Mouse (Mus musculus): Measurements from ENCODE around the gene Lrrc36. TPM values are rescaled to one million over a fixed set of nuclear protein-coding genes. Genes with fewer than 3 reads are reported as not detected.

Lrrc36 gene
- 0.61 and 1.5 TPM in 2 replicates for total RNA-seq (2014; fragmentation: Nextera tagmentation)
- 0.46 TPM in 1 of 2 replicates, not detected in the other for total RNA-seq (2017)

DNA sequence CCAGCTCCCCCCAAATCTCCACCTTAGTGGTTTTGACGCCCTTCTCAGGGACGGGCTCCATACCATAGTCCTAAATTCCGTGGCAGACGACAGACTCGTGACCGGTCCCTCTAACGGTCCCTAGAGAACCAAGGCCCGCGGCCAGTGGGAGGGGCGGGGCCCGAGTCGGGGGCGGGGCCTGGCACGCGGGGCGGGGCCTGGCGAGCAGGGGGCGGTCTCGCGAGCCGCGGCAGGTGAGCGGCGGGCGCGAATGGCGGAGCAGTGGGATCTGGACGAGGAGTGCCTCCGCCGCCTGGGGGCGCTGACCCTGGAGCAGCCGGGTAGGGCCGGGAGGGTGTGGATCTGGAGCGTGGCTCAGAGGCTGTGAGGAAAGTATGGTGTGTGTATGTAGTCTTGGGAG, at the start of gene Lrrc36, which contains the start of gene Kctd19:
Lrrc36 (plus strand) TSS at position 181 of the 400 bp plus-strand sequence.
Kctd19 (minus strand) TSS at position 112 of the 400 bp plus-strand sequence.
- ATAC-seq (replicated peaks; ENCODE audit: low FRiP score, low TSS enrichment, poor library complexity, severe bottlenecking): peak; percentile 98

DNA sequence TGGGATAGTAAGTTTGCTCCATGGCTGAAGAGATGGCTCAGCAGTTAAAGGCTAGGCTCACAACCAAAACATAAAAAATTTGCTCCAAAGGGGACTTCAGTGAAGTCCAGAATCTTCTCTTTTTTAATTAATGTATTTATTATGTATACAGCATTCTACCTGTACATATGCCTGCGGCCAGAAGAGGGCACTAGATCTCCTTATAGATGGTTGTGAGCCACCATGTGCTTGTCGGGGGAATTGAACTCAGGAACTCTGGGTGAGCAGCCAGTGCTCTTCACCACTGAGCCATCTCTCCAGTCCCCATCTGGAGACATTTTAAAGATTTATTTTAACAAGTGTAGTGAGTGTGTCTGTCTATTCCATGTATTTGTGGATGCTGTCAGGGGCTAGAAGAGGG, 46.3 kb upstream of the Lrrc36 start:
- ATAC-seq (replicated peaks; ENCODE audit: low FRiP score, low TSS enrichment, poor library complexity, severe bottlenecking): peak; percentile 52; the same call in 1 of the 2 replicates

DNA sequence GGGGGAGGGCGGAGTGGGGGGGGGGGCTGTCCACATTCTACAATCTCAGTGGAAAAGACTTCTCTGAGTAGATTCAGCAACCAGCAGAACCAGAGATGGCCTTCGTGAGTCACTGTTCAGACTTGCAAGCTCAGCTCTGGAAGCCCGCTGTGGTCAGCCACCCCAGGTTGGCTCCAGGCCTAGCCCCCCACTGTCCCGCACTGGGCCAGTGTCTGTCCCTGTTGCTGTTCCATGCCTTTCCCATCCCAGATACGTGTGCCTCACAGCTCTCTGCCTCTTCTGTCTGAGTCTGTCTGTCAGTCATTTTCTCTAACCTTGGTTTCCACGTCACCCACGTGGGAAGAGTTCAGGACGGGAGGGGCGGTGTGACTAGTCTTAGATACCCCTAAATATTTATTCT, 40.9 kb upstream of the Lrrc36 start:
- no peak for ATAC-seq (replicated peaks; ENCODE audit: low FRiP score, low TSS enrichment, poor library complexity, severe bottlenecking)

DNA sequence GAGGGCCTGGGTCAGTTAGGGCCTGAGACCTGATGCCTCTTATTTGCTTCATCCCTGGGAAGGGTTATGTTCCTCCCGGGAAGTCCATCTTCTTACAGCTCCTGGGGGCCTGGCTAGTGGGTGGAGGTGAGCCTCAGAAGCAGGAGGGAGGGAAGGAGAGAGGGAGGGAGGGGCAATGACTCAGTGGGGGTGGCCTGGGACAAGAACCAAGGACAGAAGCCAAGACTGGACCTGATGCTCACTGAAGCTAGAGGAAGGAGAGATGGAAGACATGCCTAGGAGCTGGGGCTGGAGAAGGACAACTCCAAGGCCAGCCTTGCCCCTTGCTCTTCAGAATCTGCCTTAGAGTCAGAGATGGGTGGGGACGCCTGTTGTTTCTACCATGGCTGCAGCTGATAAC, 40.3 kb upstream of the Lrrc36 start, which contains the start of gene Plekhg4:
Plekhg4 (plus strand) TSS at position 243 of the 400 bp plus-strand sequence.
- ATAC-seq (replicated peaks; ENCODE audit: low FRiP score, low TSS enrichment, poor library complexity, severe bottlenecking): no peak

DNA sequence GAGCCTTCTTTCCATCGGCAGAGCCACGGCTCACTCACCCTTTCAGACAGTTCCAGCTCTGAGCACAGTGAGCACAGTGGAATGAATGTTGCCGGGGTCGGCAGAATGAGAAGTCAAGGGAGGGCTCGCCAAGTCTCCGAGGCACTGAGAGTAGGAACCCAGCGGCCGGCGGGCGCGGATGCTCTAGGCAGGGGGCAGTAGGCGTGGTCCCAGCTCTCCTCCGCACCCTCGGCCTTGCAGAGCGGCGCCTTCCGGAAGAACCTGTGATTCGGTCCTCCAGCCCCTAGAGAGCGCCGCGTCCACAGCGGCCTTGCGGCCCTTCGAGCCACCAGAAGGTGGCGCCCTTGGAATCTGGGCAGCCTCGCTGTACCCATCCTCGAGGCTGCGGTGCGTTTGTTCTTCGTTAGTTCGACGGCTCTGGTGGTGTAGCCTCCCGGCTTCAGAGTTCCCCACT, 38.8 kb upstream of the Lrrc36 start:
- ATAC-seq (replicated peaks; ENCODE audit: low FRiP score, low TSS enrichment, poor library complexity, severe bottlenecking): peak; percentile 74

DNA sequence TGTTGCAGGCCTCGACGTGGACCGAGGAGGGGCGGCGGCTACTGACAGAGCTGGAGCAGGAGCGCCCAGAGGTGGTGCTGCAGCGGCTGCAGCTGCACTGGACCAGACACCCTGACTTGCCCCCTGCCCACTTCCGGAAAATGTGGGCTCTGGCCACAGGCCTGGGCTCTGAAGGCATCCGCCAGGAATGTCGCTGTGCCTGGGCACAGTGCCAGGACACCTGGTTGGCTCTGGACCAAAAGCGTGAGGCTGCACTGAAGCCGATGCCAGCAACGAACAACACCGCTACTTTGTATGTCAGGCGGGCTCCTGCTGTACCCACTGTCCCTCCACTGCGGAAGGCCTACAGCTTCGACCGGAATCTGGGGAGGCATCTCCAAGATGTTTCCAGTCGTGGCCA, 34.7 kb upstream of the Lrrc36 start:
- no peak for ATAC-seq (replicated peaks; ENCODE audit: low FRiP score, low TSS enrichment, poor library complexity, severe bottlenecking)

DNA sequence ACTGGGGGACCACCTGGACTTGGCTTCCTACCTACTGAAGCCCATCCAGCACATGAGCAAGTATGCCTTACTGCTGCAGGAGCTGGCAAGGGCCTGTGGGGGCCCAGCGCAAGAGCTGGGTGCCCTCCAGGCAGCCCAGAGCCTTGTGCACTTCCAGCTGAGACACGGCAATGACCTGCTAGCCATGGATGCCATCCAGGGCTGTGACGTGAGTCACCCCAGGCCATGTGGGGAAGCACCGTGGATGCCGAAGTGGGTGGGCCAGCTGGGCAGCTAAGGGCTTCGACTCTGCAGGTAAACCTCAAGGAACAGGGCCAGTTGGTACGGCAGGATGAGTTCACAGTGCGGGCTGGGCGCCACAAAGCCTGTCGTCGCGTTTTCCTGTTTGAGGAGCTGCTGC, 33.1 kb upstream of the Lrrc36 start:
- ATAC-seq (replicated peaks; ENCODE audit: low FRiP score, low TSS enrichment, poor library complexity, severe bottlenecking): no peak

DNA sequence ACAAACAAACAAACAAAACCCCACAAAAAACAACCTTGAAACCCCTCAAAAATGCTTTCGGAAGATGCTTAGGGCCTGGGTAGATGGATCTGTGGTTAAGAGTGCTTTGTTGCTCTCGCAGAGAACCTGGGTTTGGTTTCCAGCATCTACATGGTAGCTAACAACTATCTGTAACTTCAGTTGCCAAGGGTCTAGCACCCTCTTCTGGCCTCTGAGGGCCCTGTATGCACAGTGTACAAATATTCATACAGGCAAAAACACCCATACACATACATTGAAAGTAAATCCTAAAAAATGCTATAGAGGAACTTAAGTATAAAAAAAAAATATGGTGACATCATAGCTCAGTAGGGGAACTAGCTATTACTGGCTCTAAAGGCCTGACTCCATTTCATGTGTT, 29.3 kb upstream of the Lrrc36 start:
- no peak for ATAC-seq (replicated peaks; ENCODE audit: low FRiP score, low TSS enrichment, poor library complexity, severe bottlenecking)

DNA sequence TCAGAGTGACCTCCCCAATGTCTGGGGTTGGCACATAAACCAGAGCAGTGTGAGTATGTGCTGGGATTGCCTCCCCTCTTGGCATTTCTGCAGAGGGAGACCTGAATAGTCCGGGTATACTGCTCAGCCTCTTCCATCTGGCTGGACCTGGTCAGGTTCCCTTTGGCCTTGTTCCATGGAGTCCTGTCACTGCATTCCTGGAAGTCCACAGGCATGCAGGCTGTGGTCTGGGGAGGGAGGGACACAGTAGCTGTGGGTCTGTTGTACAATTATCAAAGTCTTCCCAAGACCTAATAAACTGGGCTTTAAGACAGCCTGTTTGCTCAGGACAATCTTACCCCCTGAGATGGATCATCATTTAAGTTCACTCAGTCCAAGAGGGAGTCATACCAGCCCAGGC, 26.2 kb upstream of the Lrrc36 start:
- ATAC-seq (replicated peaks; ENCODE audit: low FRiP score, low TSS enrichment, poor library complexity, severe bottlenecking): no peak

DNA sequence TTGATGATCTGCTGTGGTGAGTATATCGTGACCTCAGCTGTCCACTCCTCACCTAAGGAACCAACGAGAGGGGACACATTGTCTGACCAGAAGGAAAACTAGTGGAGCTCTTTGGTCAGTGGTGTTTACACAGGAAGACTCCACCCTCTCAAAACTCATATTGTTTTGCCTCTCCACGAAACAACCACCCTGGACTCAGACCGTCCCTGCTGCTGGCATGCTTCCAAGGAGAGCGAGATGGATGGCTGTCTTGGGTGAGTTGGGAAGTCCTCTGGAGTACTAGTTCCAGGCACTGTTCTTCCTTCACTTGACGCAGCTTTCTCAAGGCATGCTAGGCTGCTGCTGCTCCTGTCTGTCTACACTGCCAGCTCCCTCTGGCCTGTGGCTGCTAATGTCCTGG, 24.3 kb upstream of the Lrrc36 start:
- no peak for ATAC-seq (replicated peaks; ENCODE audit: low FRiP score, low TSS enrichment, poor library complexity, severe bottlenecking)

DNA sequence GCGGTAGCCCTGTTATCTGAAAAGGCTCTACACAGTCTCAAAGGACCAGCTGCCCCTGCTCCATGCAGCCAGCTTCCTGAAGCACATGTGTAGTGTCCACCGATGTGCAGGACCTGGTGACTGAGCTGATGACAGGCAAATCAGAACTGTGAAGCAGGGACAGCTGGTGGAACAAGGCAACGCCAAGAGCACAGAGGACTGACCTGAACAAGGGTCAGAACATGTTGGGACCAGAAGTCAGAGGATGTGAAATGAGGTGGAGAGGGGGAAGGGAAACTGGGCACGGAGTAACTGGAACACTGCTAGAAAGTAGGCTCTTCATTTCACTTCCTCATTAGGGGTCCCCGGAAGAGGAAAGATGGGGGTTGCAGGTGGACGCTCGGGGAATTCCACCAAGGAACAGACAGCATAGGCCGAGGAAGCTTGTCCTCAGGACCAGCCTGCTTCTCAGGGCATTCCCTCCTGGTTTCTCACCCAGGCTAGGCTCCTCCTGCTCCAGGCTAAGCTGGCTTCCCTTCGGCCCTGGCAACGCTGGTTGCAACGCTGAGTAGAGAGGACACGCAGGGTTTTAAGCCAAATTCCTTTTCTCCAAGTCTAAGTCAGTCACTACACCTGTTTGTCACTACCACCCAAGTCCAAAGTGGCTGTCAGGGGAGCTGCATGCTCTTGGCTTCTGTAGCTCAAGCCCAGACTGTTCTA, 20.1 kb upstream of the Lrrc36 start:
- ATAC-seq (replicated peaks; ENCODE audit: low FRiP score, low TSS enrichment, poor library complexity, severe bottlenecking): no peak

DNA sequence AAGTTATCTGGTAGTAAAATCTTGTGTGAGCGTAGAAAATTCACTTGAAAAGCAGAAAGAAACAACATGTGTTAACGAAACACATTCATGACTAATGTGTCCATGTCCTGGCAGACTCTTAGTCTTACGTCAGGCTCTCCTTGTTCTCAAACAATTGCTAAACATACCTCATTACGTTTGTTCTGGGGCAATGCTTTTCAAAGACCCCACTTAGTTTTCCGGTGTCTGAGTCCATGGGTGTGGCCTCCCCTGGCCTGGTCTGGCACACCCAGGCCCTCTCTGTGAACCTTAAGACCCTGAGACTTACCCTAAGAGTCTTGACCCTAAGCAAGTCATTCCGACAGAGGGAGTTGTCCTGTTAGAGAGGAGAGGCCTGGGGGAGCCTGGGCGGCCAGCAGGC, 19.5 kb upstream of the Lrrc36 start:
- no peak for ATAC-seq (replicated peaks; ENCODE audit: low FRiP score, low TSS enrichment, poor library complexity, severe bottlenecking)

DNA sequence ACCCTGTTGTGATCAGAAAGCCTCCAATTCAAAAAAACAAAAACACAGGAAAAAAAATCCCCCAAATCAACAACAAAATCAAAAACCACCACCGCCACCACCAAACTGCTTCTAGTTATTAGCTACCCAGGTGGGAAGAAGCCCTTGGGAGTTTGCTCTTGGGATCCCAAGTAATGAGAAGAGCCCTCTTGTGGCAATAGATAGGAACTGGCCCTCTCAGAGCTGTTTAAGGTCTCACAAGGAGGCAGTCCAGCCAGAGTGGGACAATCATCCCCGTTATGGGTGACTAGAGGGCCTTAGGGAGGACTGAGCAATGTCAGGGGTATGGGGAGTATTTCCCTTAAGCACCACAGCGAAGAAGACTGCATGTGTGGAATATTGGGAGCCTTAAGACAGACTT, 15.6 kb upstream of the Lrrc36 start:
- peak; percentile 76 for ATAC-seq (replicated peaks; ENCODE audit: low FRiP score, low TSS enrichment, poor library complexity, severe bottlenecking)

DNA sequence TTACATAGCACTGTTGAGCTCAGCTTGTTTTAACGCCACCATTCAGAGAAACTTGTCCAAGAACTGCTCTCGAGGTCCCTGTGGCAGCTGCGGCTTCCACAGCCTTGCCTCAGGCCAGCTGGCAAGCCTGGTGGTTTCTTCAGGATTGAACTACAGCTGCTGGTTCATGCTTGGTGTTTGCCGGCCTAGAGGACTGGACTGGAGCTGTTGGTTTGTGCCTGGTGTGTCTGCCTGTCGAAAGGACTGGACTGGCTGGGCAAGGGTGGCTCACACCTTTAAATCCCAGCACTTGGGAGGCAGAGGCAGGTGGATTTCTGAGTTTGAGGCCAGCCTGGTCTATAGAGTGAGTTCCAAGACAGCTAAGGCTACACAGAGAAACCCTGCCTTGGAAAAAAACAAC, 13.4 kb upstream of the Lrrc36 start:
- ATAC-seq (replicated peaks; ENCODE audit: low FRiP score, low TSS enrichment, poor library complexity, severe bottlenecking): no peak

DNA sequence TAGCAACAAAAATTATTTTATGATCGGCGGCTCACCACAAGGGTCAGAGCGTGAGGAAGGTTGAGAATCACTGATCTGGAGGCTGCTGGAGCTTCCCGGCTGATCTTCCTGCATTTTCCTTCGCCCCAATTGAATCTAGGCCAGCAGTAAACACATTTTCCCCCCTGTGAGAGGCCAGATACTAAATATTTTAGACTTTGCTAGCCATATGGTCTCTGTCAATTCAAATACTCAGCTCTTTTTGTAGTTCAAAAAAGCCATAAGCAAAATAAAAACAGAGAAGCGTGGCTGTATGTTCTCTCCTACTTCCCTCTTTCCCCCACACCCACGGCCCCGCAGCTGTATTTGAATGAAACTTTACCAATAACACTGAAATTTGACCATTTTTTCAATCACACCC, 9.9 kb upstream of the Lrrc36 start:
- no peak for ATAC-seq (replicated peaks; ENCODE audit: low FRiP score, low TSS enrichment, poor library complexity, severe bottlenecking)

DNA sequence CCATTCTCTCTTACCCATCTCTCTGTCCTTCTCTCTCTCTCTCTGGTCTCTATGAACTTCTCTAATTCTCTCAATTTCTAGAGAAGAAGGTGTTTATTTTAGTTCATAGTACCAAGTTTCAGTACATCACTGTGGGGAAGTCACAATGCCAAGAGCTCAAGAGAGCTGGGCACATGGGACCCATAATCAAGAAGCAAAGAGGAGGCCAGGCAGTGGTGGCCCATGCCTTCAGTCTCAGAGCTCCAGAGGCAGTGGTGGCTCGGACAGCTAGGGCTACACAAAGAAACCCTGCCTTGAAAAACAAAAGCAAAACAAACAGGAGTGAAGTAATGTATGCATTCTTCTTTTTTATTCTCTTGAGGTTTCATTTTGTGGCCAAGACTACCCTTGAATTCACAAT, 8.9 kb upstream of the Lrrc36 start:
- no peak for ATAC-seq (replicated peaks; ENCODE audit: low FRiP score, low TSS enrichment, poor library complexity, severe bottlenecking)

DNA sequence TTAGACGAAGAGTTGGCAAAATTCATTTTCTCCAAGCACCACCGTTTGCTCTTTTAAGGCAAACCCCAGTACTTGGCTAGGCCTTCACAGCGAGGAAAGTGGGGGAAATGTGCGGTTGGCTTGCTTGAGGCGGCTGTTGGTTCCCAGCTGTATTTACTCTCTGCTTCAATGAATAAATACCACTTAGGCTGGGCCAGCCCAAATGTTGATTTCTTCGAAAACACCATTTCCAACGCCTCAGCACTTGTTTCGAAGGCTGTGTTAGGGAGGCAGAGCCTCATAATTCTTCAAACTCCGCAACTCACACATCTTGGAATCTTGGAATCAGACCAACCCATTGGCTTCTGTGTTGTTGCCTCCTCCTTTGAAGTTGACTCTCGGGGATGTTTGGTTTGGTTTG, 7.0 kb upstream of the Lrrc36 start:
- ATAC-seq (replicated peaks; ENCODE audit: low FRiP score, low TSS enrichment, poor library complexity, severe bottlenecking): no peak

DNA sequence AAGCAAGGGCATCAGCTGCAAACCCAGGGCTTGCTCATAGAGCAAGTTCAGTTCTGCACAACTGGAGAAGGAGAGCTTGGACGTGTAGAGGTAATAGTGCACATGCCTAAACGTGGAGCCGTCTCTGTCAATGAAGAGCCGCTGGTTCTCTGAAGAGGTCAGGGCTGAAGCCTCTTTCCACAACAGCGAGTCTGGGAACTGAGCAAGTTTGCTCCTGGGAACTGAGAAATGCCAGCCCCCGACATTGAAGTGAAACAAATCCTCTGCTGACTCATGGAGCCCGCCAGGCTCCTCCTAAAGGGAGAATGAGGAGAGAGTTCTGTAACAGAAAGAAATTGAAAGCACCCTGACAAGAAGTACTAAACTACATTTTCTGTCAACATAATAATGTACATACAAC, 5.0 kb upstream of the Lrrc36 start:
- no peak for ATAC-seq (replicated peaks; ENCODE audit: low FRiP score, low TSS enrichment, poor library complexity, severe bottlenecking)

DNA sequence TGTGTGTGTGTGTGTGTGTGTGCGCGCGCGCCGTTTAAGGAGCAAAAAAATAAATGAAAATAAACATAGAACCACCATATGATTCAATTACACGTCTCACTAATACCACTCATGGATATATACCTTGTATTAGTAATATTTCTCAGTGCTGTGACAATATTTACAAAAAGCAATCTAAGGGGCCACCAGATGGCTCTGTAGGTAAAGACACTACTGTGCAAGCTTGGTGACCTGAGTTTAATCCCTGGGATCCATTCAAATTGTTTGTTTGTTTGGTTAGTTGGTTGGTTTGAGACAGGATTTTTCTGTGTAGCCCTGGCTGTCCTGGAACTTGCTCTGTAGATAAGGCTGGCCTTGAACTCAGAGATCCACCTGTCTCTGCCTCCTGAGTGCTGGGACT, 3.4 kb upstream of the Lrrc36 start:
- ATAC-seq (replicated peaks; ENCODE audit: low FRiP score, low TSS enrichment, poor library complexity, severe bottlenecking): no peak

DNA sequence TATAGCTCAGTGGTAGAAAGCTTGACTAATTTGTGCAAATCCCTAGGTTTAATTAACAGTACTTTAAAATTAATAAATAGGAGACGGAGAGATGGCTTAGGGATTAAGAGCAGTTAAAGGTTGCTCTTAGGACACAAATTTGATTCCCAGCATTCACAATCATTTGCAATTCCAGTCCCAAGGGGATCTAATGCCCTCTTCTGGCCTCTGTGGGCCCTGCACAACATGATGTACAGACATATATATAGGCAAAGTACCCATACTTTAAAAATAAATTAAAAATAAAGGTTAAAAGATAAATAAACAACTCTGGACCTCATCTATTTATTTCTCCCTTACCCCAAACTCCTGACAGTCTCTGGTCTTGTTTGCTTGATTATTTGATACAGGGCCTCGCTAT, 5.6 kb downstream of the Lrrc36 start:
- ATAC-seq (replicated peaks; ENCODE audit: low FRiP score, low TSS enrichment, poor library complexity, severe bottlenecking): no peak

DNA sequence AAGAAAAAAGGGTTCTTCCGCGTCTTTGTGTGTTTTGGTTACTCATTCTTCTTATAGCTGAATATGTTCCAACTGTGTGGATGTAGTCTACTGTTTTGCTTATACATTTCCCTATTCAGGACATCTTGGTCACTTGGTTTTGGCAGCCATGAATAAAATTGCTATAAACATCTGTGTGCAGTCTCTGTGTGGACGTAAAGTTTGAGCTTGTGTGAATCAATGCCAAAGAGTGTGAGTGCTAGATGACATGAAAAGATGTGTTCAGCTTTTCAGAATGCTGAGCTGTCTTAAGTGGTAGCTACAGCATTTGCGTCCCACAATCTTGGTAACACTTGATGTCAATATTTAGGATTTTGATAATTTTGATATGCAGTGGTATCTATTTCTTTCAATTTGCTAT, 6.4 kb downstream of the Lrrc36 start:
- ATAC-seq (replicated peaks; ENCODE audit: low FRiP score, low TSS enrichment, poor library complexity, severe bottlenecking): no peak

DNA sequence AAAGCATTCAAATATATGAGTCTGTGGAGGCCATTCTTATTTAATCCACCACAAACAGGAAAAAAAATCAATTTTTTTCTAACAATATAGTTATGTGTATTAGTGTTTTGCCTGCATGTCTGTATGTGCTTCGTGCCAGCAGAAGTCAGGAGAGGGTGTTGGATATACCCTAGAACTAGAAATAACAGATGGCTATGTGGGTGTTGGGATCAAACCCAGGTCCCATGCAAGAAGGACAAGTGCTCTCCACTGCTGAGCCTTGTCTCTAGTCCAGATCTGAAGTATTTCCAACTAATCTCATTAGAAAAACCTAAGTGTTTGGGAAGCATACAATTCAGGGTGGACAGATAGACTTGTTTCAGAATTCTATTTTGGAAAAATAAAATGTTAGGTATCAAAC, 8.6 kb downstream of the Lrrc36 start:
- ATAC-seq (replicated peaks; ENCODE audit: low FRiP score, low TSS enrichment, poor library complexity, severe bottlenecking): no peak

All from megakaryocyte-erythroid progenitor cell, adult 5-6 weeks (primary cell).